Mouse (Mus musculus): ENCODE data around the gene Errfi1.
"Not testable (repeated sequence)": the region's sequence is repeated elsewhere in the genome, so short reads cannot be mapped to it uniquely, and the experiment has no call there.

Gene Errfi1

GRCm38 (mm10) chr4:150879631-150880030, 25.9 kb downstream of the Errfi1 start:
- no peak for DNase-seq (ENCODE audit: low spot score in 2 of 2)

GRCm38 (mm10) chr4:150880364-150880763, 26.6 kb downstream of the Errfi1 start:
- DNase-seq (ENCODE audit: low spot score in 2 of 2), result no peak

GRCm38 (mm10) chr4:150882632-150883031, 28.9 kb downstream of the Errfi1 start:
- no peak for DNase-seq (ENCODE audit: low spot score in 2 of 2)

GRCm38 (mm10) chr4:150887903-150888302, 34.2 kb downstream of the Errfi1 start:
- no peak for DNase-seq (ENCODE audit: low spot score in 2 of 2)

- no peak for DNase-seq (ENCODE audit: low spot score in 2 of 2)
These were observed 34.8 kb downstream of the Errfi1 start for GRCm38 (mm10) chr4:150888492-150888891.

GRCm38 (mm10) chr4:150889273-150889954, 35.7 kb downstream of the Errfi1 start:
- DNase-seq (ENCODE audit: low spot score in 2 of 2), result no peak

GRCm38 (mm10) chr4:150889955-150890315, 36.2 kb downstream of the Errfi1 start:
- DNase-seq (ENCODE audit: low spot score in 2 of 2), result no peak

GRCm38 (mm10) chr4:150891308-150891707, 37.6 kb downstream of the Errfi1 start:
- no peak for DNase-seq (ENCODE audit: low spot score in 2 of 2)

GRCm38 (mm10) chr4:150894718-150895501, 41.2 kb downstream of the Errfi1 start:
- DNase-seq (ENCODE audit: low spot score in 2 of 2), result no peak

GRCm38 (mm10) chr4:150896896-150897624, 43.3 kb downstream of the Errfi1 start:
- DNase-seq (ENCODE audit: low spot score in 2 of 2), result no peak

GRCm38 (mm10) chr4:150898716-150899365, 45.1 kb downstream of the Errfi1 start:
- peak; percentile 57 to 75 for DNase-seq (ENCODE audit: low spot score in 2 of 2)

- DNase-seq (ENCODE audit: low spot score in 2 of 2), result no peak
These were observed 46.8 kb downstream of the Errfi1 start for GRCm38 (mm10) chr4:150900486-150900885.

- DNase-seq (ENCODE audit: low spot score in 2 of 2), result peak; percentile 61 to 77
These were observed 47.9 kb downstream of the Errfi1 start for GRCm38 (mm10) chr4:150901651-150902050.

- no peak for DNase-seq (ENCODE audit: low spot score in 2 of 2)
These were observed 48.3 kb downstream of the Errfi1 start for GRCm38 (mm10) chr4:150902062-150902461.

GRCm38 (mm10) chr4:150903091-150903742, 49.5 kb downstream of the Errfi1 start:
- DNase-seq (ENCODE audit: low spot score in 2 of 2), result no peak

GRCm38 (mm10) chr4:150907099-150907498, 53.4 kb downstream of the Errfi1 start:
- no peak for DNase-seq (ENCODE audit: low spot score in 2 of 2)

- not testable (repeated sequence) for DNase-seq (ENCODE audit: low spot score in 2 of 2)
These were observed 54.8 kb downstream of the Errfi1 start for GRCm38 (mm10) chr4:150908512-150908911.

- DNase-seq (ENCODE audit: low spot score in 2 of 2), result peak; percentile 99
These were observed 55.9 kb downstream of the Errfi1 start for GRCm38 (mm10) chr4:150909451-150910156.

GRCm38 (mm10) chr4:150910164-150910951, 56.6 kb downstream of the Errfi1 start:
- DNase-seq (ENCODE audit: low spot score in 2 of 2), result no peak

- DNase-seq (ENCODE audit: low spot score in 2 of 2), result no peak
These were observed 60.0 kb downstream of the Errfi1 start for GRCm38 (mm10) chr4:150913743-150914142.

All from urinary bladder, postnatal 4 days (tissue).